Comparison of ENCODE assay signal across 24 mouse cellular contexts in the genomic region with DNA sequence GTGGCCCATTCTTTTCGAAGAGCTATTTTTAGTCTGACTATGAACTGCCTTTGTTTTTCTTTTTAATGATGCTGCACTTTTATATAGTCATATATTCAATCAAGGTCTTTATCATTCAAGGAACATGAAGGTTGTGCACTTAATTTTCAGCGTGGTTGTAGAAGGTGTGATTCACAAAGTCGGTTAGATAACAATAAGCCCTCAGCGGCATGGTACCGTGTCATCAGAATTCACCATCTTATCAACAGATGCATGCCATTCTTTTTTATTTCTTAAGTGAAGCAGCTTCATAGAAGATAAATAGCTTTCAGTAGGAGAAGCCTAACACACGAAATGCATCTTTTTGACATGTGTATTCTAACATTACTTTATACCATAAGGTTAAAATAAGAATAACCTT.
"Had no signal": no experiment of that assay in that cellular context is flagged by ENCODE, and none has a peak within 500 bp of the region (broad histone marks: within the 10 kb centered on the region; RNA-seq: fewer than 3 reads in every experiment).

No protein-coding gene starts in this region.

- H3K36me3 ChIP-seq: heart, embryonic 13.5 days; heart, embryonic 15.5 days; hindbrain, embryonic 13.5 days; hindbrain, embryonic 15.5 days; limb, embryonic 13.5 days; limb, embryonic 15.5 days; liver, embryonic 13.5 days had no signal

- H3K9me3 ChIP-seq: heart, embryonic 13.5 days; heart, embryonic 15.5 days; hindbrain, embryonic 13.5 days; hindbrain, embryonic 15.5 days; limb, embryonic 13.5 days; limb, embryonic 15.5 days; liver, embryonic 13.5 days had no signal

- H3K4me3 ChIP-seq: heart, adult 2 months; heart, embryonic 13.5 days; heart, embryonic 15.5 days; hindbrain, embryonic 13.5 days; hindbrain, embryonic 15.5 days; limb, embryonic 13.5 days; limb, embryonic 15.5 days; liver, embryonic 13.5 days had no signal

- DNase-seq: gastrocnemius, postnatal 14 days; gastrocnemius, postnatal 36 days; heart, adult 11 months; heart, adult 2 months; heart, postnatal 14 days; heart, postnatal 36 days; kidney, adult 11 months; kidney, adult 2 months; kidney, postnatal 10 days; kidney, postnatal 25 days; kidney, postnatal 4 days; layer of hippocampus, adult 9-11 months; layer of hippocampus, postnatal 36 days; left cerebral cortex, postnatal 4 days; liver, embryonic 13.5 days had no signal

- H3K27me3 ChIP-seq: heart, embryonic 13.5 days; heart, embryonic 15.5 days; hindbrain, embryonic 13.5 days; hindbrain, embryonic 15.5 days; limb, embryonic 13.5 days; limb, embryonic 15.5 days; liver, embryonic 13.5 days had no signal

- H3K9ac ChIP-seq: heart, embryonic 13.5 days; heart, embryonic 15.5 days; hindbrain, embryonic 13.5 days; hindbrain, embryonic 15.5 days; limb, embryonic 13.5 days; limb, embryonic 15.5 days; liver, embryonic 13.5 days had no signal

- H3K4me1 ChIP-seq: heart, embryonic 15.5 days; hindbrain, embryonic 13.5 days; hindbrain, embryonic 15.5 days; limb, embryonic 13.5 days; limb, embryonic 15.5 days had no signal

- H3K4me2 ChIP-seq: heart, embryonic 11.5 days; heart, embryonic 13.5 days; heart, embryonic 15.5 days; hindbrain, embryonic 13.5 days; hindbrain, embryonic 15.5 days; limb, embryonic 13.5 days; limb, embryonic 15.5 days; liver, embryonic 13.5 days had no signal

- ATAC-seq: hindbrain, postnatal 0 days; intestine, embryonic 16.5 days had no signal

- H3K27ac ChIP-seq: heart, adult 2 months; heart, embryonic 13.5 days; heart, embryonic 15.5 days; hindbrain, embryonic 13.5 days; hindbrain, embryonic 15.5 days; hindbrain, postnatal 0 days; limb, embryonic 13.5 days; limb, embryonic 15.5 days; liver, embryonic 13.5 days had no signal
